Mouse (Mus musculus) MEL (cell line): ENCODE data around the gene Lgi1.

Experiments used
- CTCF ChIP-seq, 3 experiments: IDR thresholded peaks in 2 of 3; conservative IDR thresholded peaks in 1 of 3; 2 replicates each; pipeline ENCODE4 v1.5.1; 2011 to 2012; ENCODE audit warnings: low read length in 3 of 3, low read depth in 2 of 3, mild to moderate bottlenecking in 2 of 3, improper control_type of control experiment in 1 of 3, inconsistent platforms in 1 of 3, mixed read lengths in 1 of 3, moderate library complexity in 1 of 3; ENCODE audit not compliant: control insufficient read depth in 1 of 3, insufficient read depth in 1 of 3, poor library complexity in 1 of 3, severe bottlenecking in 1 of 3
- ZMIZ1 ChIP-seq: IDR thresholded peaks from 2 replicates; pipeline ENCODE4 v1.6.1; 2012; ENCODE audit warnings: low read depth, mild to moderate bottlenecking, inconsistent platforms, low read length, improper control_type of control experiment, moderate library complexity

DNA sequence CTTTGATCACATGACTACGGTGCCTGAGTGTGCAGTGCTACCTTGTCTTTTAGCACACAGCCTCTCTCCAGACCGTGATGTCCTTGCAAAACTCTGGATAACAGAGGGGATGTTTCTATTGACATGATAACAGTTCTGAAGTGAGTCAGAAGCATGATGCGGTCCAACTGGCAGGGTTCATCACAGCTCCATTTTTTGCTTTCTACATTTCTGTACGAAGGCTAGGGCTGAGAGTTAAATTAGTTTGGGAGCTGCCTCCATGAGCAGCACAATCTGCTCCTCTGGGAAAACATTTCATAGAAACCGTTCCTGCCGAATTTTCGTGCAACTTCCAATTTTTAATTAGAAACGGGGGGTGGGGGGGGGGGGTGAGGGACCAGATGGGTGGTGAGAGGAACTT lies 14.7 kb upstream of the Lgi1 start:
- TF ChIP-seq ZMIZ1: no peak
- TF ChIP-seq CTCF (IDR thresholded peaks at IDR 0.05 in 2 of 3, conservative IDR thresholded peaks at IDR 0.05 in 1 of 3; ENCODE audit: control insufficient read depth in 1 of 3, insufficient read depth in 1 of 3, low read depth in 2 of 3, low read length in 3 of 3, poor library complexity in 1 of 3, severe bottlenecking in 1 of 3): no peak
